Mouse (Mus musculus): ENCODE measurements around the gene Vmn2r34. TPM values are rescaled to one million over a fixed set of nuclear protein-coding genes. Genes with fewer than 3 reads are reported as not detected.
"Not testable (repeated sequence)": the region's sequence is repeated elsewhere in the genome, so short reads cannot be mapped to it uniquely, and the experiment has no call there.

Gene Vmn2r34
- total RNA-seq (2021), result not detected
- long read RNA-seq, experiment 1, result 0 reads
- long read RNA-seq, experiment 2, result 0 reads

DNA sequence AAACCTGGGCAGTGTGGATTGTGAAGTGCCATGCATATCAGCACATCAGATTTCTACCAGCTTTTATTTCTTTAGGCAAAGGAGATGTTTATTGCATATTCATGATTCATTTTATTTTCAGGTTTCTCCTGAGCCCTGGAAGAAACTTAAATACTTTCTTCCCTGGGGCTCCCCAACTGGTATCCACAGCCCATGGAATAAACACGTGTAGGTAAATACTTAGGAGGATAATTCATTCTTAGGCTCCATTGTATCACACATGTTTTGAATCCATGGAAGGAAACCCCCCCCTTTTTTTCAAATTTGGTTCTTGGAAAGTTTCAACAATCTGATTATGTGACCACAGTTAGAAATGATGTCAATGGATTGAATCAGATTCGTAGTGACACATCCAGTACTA lies at the start of gene Vmn2r34:
Gene Vmn2r34 (minus strand): TSS at position 101 of the 400 bp plus-strand sequence.
- DNase-seq (ENCODE audit: low spot score in 2 of 2); intact Hi-C loops (cut with DNase I): not testable (repeated sequence)

DNA sequence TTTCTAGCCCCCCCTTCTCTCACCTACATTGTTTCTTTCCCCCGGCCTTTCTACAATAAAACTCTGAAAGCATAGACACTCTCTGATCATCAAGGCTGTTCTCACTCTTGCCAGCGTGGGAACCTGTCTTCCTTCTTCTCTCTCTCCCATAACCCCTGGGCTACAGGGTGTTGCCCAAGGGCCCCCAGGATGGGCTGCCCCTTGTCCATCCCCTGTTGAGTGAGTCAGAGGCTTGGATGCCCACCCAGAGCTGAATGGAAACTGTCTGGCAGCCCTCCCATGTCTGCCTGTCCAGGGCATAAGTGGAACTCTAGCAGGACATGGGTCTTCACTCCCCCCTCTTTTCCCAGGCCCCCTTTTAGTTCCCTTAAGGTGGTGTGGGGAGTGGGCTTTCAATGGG lies 15.3 kb downstream of the Vmn2r34 start:
- DNase-seq (ENCODE audit: low spot score in 2 of 2); intact Hi-C loops (cut with DNase I): not testable (repeated sequence)

Other genes with a start within 250 kb of the Vmn2r34 start
- gene Vmn2r32, start 209.5 kb downstream of the Vmn2r34 start, total RNA-seq (2021), result not detected
- not detected for gene Vmn2r33, start 122.7 kb downstream of the Vmn2r34 start, total RNA-seq (2021)
- not detected for gene Vmn2r35, start 130.4 kb upstream of the Vmn2r34 start, total RNA-seq (2021)
- not detected for gene Vmn2r36, start 213.0 kb upstream of the Vmn2r34 start, total RNA-seq (2021)